Mouse (Mus musculus) hematopoietic stem cell, adult 5-6 weeks (primary cell): ENCODE data around the gene Rara. TPM values are rescaled to one million over a fixed set of nuclear protein-coding genes. Genes with fewer than 3 reads are reported as not detected.
"Not testable (repeated sequence)": the region's sequence is repeated elsewhere in the genome, so short reads cannot be mapped to it uniquely, and the experiment has no call there.

Experiments used
- ATAC-seq, 2 experiments: fragments of 125-278 bp in 1 of 2; replicated peaks in 1 of 2; 2 replicates each; pipeline ENCODE4 v1.8.0; 2016 to 2017; ENCODE audit warnings: inconsistent platforms in 2 of 2, mild to moderate bottlenecking in 2 of 2, moderate number of reproducible peaks in 2 of 2, low read depth in 1 of 2, moderate TSS enrichment in 1 of 2; ENCODE audit not compliant: low FRiP score in 2 of 2, poor library complexity in 2 of 2, severe bottlenecking in 2 of 2, insufficient read depth in 1 of 2, low TSS enrichment in 1 of 2
- total RNA-seq: library from RNA; stranded (forward); fragments of 172-1452, 232-1000 nt; gene quantifications from 2 replicates; pipeline ENCODE4 v1.2.3, GENCODE M21; 2017

Rara gene
- total RNA-seq, 1 experiment from 2014 or later: 6.5 TPM

DNA sequence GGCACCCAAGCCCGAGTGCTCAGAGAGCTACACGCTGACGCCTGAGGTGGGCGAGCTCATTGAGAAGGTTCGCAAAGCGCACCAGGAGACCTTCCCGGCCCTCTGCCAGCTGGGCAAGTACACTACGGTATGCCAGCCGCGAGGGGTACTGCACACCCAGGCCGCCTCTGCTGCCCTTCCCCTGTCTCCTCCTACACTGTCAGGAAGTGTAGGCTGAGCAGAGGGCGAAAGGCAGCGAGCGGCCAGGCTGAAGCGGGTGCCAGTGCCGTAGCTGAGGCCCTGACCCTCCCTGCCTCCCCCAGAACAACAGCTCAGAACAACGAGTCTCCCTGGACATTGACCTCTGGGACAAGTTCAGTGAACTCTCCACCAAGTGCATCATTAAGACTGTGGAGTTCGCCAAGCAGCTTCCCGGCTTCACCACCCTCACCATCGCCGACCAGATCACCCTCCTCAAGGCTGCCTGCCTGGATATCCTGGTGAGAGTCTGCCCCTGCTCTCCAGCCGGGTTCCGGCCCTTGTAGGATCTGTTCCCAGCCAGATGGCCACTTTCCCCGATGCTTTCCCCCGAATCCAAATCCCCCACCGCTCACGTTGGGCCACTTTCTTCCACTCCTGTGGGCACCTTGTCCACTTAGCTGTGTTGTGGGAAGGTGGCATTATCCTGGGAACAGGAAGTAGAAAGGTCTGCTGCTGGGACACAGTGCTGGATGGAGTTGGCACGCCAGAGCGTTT is 42.7 kb downstream of the Rara start:
- ATAC-seq: no peak

DNA sequence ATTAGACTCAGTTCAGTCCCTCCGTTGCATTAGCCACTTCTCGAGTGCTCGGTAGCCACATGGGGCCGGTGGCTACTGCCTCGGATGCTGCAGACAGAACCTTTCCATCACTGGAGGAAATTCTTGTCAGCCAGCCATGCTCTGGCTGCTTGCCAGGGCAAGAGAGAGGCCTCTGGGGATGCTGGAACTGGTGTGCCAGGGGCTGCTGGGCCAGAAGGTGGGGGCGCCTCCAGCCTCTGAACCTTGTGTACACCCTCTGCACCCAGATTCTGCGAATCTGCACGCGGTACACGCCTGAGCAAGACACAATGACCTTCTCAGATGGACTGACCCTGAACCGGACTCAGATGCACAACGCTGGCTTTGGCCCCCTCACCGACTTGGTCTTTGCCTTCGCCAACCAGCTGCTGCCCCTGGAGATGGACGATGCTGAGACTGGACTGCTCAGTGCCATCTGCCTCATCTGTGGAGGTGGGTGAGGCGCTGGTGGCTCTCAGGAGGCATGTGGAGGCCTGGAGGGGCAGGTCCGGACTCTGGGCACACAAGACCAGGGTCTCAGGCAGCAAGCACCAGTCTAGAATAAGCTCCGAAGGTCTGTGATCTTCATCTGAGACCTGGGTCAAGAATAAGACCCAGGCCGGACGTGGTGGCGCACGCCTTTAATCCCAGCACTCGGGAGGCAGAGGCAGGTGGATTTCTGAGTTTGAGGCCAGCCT is 43.9 kb downstream of the Rara start:
- ATAC-seq: no peak

DNA sequence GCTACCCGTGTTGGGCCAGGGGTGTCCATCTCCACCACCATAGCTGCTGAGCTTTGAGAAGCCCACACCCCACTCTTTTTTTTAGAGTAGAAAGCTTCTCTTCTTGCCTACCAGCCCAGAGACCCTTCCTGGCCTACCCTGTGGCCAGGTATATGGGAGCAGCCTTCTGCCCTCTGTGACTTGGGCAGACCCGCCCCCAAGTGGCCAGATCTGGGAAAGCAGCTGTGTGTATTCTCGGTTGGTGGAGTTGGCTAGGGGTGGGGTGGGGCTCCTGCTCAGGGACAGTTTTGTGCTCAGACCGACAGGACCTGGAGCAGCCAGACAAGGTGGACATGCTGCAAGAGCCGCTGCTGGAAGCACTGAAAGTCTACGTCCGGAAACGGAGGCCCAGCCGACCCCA is 44.6 kb downstream of the Rara start:
- peak; percentile 64; a peak in 3 of 4 replicates for ATAC-seq

DNA sequence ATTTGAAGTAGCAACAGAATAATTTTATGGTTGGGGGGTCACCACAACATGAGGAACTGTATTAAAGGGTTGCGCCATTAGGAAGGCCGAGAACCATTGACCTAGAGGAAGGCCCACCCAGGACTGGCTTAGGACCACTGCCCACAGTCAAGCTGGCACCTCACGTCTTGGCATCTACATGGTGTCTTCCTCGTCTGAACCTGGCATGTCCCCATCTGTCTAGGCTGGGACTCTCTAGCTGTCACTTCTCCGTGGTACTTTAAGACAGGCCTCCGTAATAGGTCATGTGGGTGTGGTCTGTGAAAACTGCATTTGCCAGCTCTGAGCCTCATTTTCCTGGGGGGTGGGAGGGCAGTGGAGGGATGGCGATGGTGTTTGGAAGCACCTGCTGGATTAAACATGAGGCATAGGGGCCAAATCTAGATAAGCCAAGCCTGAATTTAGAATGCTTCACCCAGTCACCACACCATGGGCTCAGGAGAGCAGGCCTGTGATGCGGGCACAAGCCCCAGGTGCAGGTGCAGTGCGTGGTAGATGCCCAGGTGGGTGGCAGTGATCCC is 45.3 kb downstream of the Rara start:
- no peak for ATAC-seq

DNA sequence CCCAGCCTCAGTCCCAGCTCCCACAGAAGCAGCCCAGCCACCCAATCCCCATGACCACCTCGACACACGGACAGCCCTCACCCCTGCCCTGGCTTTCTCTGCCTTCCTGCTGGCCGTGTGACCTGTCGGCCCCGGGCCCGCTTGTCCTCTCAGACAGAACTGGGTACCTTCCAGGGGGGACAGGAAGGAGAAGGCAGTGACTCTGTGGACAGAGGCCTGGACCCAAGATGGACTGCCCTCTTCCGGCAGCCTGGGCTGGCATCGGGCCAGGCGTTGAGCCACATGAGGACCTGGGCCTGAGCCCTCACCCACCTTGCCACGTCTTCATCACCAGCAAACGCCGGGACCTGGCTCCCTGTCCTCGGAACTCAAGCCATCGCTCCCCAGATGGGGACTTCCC is 46.0 kb downstream of the Rara start:
- ATAC-seq: no peak

DNA sequence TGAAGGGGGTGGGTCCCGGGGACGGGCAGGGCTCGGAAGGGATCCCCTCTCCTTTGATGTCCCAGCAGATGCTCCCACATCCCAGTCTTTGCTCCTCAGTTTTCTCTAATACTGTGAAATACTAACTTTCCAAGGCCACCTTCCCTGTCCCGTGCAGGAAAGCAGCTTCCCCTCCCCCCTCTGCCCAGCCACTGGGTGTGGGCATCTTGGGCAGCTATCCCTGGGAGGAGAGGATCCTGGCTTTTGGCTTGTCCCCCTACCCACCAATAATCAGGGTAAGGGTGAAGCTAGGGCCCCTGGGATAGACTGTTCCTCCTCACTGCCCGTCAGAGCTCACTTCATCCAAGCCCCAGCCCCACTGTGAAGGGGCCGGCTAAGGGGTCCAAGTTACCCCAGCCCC is 46.6 kb downstream of the Rara start:
- ATAC-seq: no peak

DNA sequence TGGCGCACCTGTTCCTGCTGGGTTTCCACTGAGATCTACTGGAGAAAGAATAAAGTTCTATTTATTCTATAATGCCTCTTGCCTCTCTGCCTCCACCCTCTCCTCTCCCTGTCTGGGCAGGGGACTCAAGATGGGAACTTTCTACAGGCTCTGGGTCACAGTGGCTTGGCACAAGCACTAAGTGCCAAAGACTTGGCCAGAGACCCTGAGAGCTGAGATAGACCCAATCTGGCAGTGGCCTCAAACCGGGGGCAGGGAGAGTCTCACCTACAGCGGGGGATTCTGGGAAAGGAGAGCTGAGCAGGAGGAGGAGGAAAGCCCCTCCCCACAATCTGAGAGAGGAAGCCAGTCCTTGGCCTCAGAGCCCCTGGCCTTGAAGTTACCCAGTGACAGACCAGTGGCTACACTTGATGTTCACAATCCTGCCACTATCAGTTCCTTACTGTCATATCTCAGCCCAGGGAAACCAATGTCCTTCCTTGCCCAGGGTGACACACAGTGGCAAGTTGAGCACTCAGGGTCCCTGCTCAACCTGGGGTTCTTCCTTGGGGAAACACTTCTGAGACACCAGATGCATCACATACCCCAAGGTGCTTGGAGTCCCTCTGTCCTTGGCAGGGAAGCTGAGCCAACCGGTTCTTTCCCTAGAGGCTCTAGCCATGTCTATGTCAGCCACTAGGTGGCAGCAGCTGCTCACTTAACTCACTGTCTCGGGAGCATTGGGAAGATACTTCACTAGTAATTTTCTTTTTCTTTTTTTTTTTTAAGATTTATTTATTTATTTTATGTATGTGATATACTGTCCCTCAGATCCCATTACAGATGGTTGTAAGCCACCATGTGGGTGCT is 47.5 kb downstream of the Rara start:
- peak; percentile 50 to 51; a peak in 2 of 4 replicates for ATAC-seq

DNA sequence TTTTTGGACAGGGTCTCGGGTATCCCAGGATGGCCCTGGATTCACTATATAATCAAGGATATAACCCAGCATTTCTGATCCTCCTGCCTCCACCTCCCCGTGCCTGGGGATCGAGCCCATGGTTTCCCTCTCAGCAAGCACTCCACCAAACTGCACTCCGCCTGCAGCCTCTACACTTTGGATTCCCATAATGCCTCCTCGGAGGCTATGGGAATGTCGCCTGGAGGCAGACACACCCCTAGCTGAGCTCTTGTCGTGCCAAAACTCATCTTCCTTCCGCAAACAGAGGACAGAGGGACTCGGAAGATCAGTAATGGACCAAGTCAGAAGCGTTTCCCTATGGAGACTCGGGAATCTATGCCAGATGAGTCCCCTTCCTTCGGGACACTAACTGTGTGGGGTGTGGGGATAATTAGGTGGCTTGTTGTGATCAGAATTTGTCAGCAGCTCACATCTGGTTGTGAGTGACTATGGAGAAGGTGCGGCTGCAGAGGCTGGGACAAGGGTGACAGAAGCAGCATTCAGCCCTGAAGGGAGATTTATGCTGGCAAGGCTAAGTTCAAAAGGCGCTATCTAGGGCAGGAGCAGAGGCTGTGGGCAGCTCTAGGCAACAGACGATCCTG is 51.0 kb downstream of the Rara start:
- no peak for ATAC-seq

DNA sequence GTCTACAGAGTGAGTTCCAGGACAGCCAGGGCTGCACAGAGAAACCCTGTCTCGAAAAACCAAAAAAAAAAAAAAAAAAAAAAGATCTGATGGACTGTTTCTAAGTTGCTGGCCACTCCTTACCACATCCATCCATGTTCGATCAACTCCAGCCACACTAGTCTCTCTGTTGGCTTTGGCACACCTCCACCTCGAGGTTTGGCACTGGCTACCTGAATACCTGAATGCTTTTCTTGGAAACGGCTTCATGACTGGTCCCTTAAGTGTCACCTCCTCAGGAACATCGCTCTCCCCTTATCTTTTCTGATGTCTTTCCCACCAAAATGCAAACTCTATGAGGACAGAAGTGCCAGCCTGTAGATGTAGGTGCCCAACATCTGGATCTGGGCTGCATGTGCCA is 51.7 kb downstream of the Rara start:
- no peak for ATAC-seq

DNA sequence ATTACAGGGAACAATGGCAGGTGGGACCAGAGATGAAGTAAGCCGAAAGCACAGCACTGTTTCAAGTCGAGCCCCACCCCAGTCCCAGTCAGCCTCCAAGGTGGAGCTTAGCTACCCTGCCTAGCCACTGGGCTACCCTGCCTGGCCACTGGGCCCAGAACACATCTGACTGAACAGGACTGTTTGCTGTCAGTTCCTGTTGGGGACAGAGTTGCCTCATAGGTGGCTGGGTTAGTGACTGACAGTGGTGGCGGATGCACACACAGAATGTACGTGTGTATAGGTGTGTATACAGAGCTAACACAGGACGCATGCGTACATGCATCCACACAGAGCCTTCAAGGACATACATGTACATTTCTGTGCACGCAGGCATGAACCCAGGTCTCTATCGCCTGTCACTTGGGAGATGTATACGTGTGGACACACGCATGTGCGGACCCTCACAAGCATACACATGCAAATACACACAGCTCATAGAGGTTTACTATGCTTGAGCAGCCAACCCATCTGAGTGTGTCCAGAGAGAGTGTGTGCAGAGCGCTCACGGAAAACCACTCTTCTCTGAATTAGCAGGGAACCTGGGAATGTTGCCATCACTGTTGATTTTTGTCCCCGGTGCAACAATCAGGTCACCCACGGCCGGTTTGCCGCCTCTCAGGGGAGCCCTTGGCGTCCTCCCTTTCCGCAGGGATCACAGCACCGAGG is 53.8 kb downstream of the Rara start:
- no peak for ATAC-seq

DNA sequence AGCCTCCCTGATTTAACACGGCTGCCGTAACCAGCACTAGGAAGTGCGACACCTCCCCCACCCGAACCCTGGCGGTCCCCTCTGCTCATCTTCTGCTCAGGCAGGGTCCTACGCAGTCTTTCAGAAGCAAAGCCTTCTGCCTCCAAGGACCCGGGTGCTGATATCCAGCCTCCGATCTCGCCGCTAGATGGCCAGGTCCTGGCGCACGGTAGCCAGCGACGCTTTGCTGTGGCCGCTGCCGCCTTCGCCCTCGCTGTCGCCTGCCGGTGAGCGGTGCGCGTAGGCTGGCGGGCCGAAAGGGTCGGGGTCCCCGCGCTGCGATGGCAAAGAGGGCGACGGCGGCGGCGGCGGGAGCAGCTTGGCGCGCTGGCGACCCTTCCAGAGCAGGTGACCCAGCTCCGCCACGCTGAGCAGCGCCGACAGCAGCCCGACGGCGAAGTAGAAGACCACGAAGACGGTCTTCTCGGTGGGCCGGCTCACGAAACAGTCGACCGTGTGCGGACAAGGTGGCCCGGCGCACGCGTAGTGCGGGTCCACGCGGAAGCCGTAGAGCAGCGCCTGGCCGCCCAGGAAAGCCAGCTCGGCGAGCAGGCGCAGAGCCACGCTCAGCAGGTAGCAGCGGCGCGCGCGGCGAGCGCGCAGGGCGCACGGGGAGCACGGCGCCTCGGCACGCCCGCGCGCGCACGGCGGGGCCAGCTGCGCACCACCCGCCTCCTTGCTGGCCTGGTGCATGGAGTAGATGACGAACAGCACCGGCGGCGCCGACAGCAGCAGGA is 54.6 kb downstream of the Rara start:
- ATAC-seq: peak; percentile 47 to 74; a peak in 3 of 4 replicates

DNA sequence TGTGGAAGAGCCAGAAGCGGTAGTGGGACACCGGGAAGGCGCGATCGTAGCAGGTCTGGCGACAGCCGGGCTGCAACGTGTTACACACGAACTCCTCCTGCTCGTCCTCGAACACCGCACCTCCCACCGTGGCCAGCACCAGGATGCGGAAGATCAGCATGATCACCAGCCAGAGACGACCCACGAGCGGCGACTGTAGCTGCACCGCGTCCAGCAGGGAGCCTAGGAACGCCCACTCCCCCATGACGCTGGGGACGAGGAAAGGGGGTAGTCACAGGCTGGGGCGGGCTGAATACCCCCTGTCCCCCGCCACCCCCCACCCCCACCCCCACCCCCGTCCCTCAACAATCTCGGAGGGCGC is 55.1 kb downstream of the Rara start, which contains the start of gene Gjd3:
Gene Gjd3, minus strand, starts transcription at position 244 of the 361 bp plus-strand sequence.
- ATAC-seq: no peak

DNA sequence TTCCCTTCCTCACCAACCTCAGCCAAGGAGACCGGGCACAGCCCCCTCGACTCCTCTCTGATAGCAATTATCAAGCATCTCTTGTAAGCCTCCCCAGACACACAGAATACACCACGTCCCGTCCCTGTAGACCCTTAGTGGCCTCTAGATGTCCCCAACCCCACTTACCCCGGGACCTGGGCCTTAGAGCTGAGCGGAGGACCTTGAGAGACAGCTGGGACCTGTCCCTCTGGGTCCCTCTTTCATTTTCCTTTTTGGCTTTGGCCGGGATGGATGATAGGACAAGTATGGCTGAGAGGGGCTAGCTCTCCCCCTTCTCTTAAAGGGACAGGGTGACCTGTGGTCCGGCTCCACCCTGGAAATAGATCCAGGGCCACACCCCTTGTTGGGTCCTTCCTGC is 55.9 kb downstream of the Rara start:
- ATAC-seq: no peak

DNA sequence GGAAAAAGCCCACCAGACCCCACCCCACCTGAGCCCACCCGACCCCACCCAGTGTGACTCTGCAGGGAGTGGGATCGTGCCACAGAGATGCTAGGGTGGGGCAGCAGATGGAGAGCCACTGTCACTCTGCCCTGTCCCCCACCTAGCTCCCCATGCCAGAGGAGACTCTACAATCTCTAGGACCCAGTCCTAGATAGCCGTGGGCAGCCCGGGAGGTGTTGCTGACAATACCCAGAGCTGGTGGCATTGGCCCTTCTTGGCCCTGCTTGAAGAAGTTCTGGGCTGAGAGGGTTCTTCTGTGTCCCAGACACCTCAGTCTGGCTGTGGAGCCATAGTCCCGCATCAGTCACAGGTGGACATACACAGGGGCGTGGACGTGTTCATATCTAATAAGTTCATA is 57.9 kb downstream of the Rara start:
- ATAC-seq: no peak

DNA sequence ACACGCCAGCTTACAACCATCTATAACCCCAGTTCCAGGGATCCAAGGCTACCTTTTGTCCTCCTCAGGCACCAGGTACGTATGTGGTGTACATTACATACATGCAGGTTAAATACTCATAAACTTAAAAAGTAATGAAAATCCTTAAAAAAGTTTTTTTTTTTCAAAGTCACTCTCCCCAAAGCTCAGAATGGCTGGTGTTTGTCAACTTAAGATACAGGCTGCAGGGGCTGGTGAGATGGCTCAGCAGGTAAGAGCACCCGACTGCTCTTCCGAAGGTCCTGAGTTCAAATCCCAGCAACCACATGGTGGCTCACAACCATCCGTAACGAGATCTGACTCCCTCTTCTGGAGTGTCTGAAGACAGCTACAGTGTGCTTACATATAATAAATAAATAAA is 60.6 kb downstream of the Rara start:
- ATAC-seq: not testable (repeated sequence)

DNA sequence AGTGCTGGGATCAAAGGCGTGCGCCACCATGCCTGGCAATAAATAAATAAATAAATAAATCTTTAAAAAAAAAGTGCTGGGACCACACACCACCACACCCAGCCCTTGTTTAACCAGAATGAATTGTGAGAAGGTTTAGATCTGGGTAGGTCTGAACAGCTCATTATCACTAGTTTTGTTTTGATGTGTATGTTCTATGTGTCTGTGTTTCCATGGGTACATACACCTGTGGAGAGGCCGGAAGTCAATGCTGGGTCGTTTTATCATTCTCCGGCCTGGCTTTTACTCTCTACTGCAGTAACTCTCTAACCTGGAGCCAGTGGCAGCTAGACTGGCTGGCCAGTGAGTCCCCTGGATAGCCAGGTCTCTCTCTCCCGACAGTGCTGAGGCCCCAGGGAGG is 63.2 kb downstream of the Rara start:
- no peak for ATAC-seq
